In genomic region chr11:103749306-103750089, GRCm38 (mm10) we compare ENCODE assay signal across 8 mouse cellular contexts. TPM values are rescaled to one million over a fixed set of nuclear protein-coding genes. Genes with fewer than 3 reads are reported as not detected.
DNase-seq lines count a peak whose midpoint lies in the region; ATAC-seq lines count a peak whose summit lies in the region.

Gene Wnt9b, minus strand, starts transcription at chr11:103749821.

- WGBS in hindbrain, embryonic 15.5 days: under 1% methylated on average over 49 of the region's 68 CpGs
- 1% methylated on average over 60 of the region's 68 CpGs for WGBS in liver, embryonic 11.5 days
- WGBS in neural tube, embryonic 14.5 days: under 1% methylated on average over 55 of the region's 68 CpGs

- DNase-seq in embryo, embryonic 10.5 days (ENCODE audit: low spot score): peak; percentile 65
- no peak for DNase-seq in liver, embryonic 11.5 days (ENCODE audit: low spot score)
- DNase-seq in gastrocnemius, adult 18-20 months (ENCODE audit: low spot score): no peak
- no peak for DNase-seq in spleen, postnatal 14 days (ENCODE audit: low spot score in 2 of 2)

- peaks cover 98% of the 10 kb centered on the region for H3K27me3 ChIP-seq in megakaryocyte, embryonic 14.5 days (replicated peaks)
- H3K27me3 ChIP-seq in hindbrain, embryonic 15.5 days: peaks cover 63% of the 10 kb centered on the region
- H3K27me3 ChIP-seq in liver, embryonic 11.5 days (replicated peaks; ENCODE audit: control insufficient read depth, insufficient read depth, low read length): peaks cover 81% of the 10 kb centered on the region
- peaks cover 37% of the 10 kb centered on the region for H3K27me3 ChIP-seq in neural tube, embryonic 14.5 days (ENCODE audit: control insufficient read depth, insufficient read depth, low read length)

- H3K4me1 ChIP-seq in megakaryocyte, embryonic 14.5 days: peaks cover 13% of the 10 kb centered on the region
- H3K4me1 ChIP-seq in hindbrain, embryonic 15.5 days (replicated peaks): peaks cover 12% of the 10 kb centered on the region
- H3K4me1 ChIP-seq in liver, embryonic 11.5 days (replicated peaks; ENCODE audit: control insufficient read depth, insufficient read depth, low read length): peaks cover 4% of the 10 kb centered on the region; the same call in 1 of the 2 replicates
- peaks cover 6% of the 10 kb centered on the region for H3K4me1 ChIP-seq in neural tube, embryonic 14.5 days (ENCODE audit: control insufficient read depth, insufficient read depth, low read length)

- H3K36me3 ChIP-seq in megakaryocyte, embryonic 14.5 days (replicated peaks; ENCODE audit: low read length): no peaks in the 10 kb centered on the region
- no peaks in the 10 kb centered on the region for H3K36me3 ChIP-seq in hindbrain, embryonic 15.5 days
- H3K36me3 ChIP-seq in liver, embryonic 11.5 days (ENCODE audit: control insufficient read depth, insufficient read depth, low read length): no peaks in the 10 kb centered on the region
- no peaks in the 10 kb centered on the region for H3K36me3 ChIP-seq in neural tube, embryonic 14.5 days (ENCODE audit: control insufficient read depth, insufficient read depth, low read length)

- H3K4me2 ChIP-seq in hindbrain, embryonic 15.5 days: peak within 1 kb of the TSS; percentile 82
- H3K4me2 ChIP-seq in liver, embryonic 11.5 days: peak within 1 kb of the TSS; percentile 66
- peak within 1 kb of the TSS; percentile 65 for H3K4me2 ChIP-seq in neural tube, embryonic 14.5 days (ENCODE audit: low read depth, low read length)

- peaks cover 3% of the 10 kb centered on the region; the same call in 1 of the 2 replicates for H3K9me3 ChIP-seq in megakaryocyte, embryonic 14.5 days
- H3K9me3 ChIP-seq in hindbrain, embryonic 15.5 days: no peaks in the 10 kb centered on the region
- no peaks in the 10 kb centered on the region for H3K9me3 ChIP-seq in liver, embryonic 11.5 days (ENCODE audit: control insufficient read depth, low read length)
- no peaks in the 10 kb centered on the region for H3K9me3 ChIP-seq in neural tube, embryonic 14.5 days (ENCODE audit: control insufficient read depth, low read length)

- peak within 1 kb of the TSS; percentile 80 for H3K4me3 ChIP-seq in megakaryocyte, embryonic 14.5 days (replicated peaks)
- peak within 1 kb of the TSS; percentile 49 for H3K4me3 ChIP-seq in hindbrain, embryonic 15.5 days
- peak within 1 kb of the TSS; percentile 40 for H3K4me3 ChIP-seq in liver, embryonic 11.5 days (ENCODE audit: low read depth, low read length)
- peak within 1 kb of the TSS; percentile 37 for H3K4me3 ChIP-seq in neural tube, embryonic 14.5 days (ENCODE audit: low read depth, low read length)

- peak within 1 kb of the TSS; percentile 31 for H3K9ac ChIP-seq in hindbrain, embryonic 15.5 days
- no peak within 1 kb of the TSS for H3K9ac ChIP-seq in liver, embryonic 11.5 days (ENCODE audit: low read depth, low read length)
- peak within 1 kb of the TSS; percentile 43 for H3K9ac ChIP-seq in neural tube, embryonic 14.5 days (replicated peaks; ENCODE audit: low read depth, low read length)

- ATAC-seq in megakaryocyte, adult 5-6 weeks (ENCODE audit: poor library complexity, severe bottlenecking): no peak
- peak; percentile 75; the same call in 1 of the 2 replicates for ATAC-seq in hindbrain, embryonic 15.5 days (ENCODE audit: low FRiP score, low read depth)
- no peak for ATAC-seq in liver, embryonic 11.5 days (replicated peaks; ENCODE audit: low FRiP score)
- peak; percentile 41; the same call in 1 of the 2 replicates for ATAC-seq in neural tube, embryonic 14.5 days (ENCODE audit: low read depth)

- no peak within 1 kb of the TSS for H3K27ac ChIP-seq in hindbrain, embryonic 15.5 days (replicated peaks)
- H3K27ac ChIP-seq in liver, embryonic 11.5 days (ENCODE audit: low read depth, low read length): no peak within 1 kb of the TSS
- no peak within 1 kb of the TSS for H3K27ac ChIP-seq in neural tube, embryonic 14.5 days (ENCODE audit: low read depth, low read length)

RNA-seq across cellular contexts. Expression of gene Wnt9b, which starts in this region (rescaled TPM):
- not detected in 2 replicates for polyA plus RNA-seq in megakaryocyte, embryonic 14.5 days (2012; ENCODE audit: insufficient read depth, low replicate concordance)
- total RNA-seq in megakaryocyte, adult 5-6 weeks (2015): not detected in 2 replicates
- not detected in 2 replicates for total RNA-seq in megakaryocyte, adult 5-6 weeks (2017)
- 0.32 and 0.37 TPM in 2 replicates for polyA plus RNA-seq in hindbrain, embryonic 15.5 days (2015; fragmentation: Nextera tagmentation; extraction: Ambion mirVana)
- 0.19 and 0.34 TPM in 2 replicates for polyA plus RNA-seq in liver, embryonic 11.5 days (2014; fragmentation: Nextera tagmentation; extraction: Ambion mirVana)
- polyA plus RNA-seq in neural tube, embryonic 14.5 days (2014; fragmentation: Nextera tagmentation; extraction: Ambion mirVana): 0.14 and 0.25 TPM in 2 replicates
- total RNA-seq in gastrocnemius, adult 18-20 months (2021): under 1 TPM in 1 of 2 experiments, not detected in 1; 0.07 TPM

Comparison
In these comparisons a context has a peak if more than half of its experiments do, and no peak if none do; other contexts are left out.
1. Peak in ATAC-seq, H3K4me3 ChIP-seq, H3K9ac ChIP-seq and H3K4me2 ChIP-seq in hindbrain, embryonic 15.5 days; RNA of the gene not detected or under 1 TPM.
2. Peak in ATAC-seq, H3K4me3 ChIP-seq, H3K9ac ChIP-seq and H3K4me2 ChIP-seq in neural tube, embryonic 14.5 days; RNA of the gene not detected or under 1 TPM.